Mouse (Mus musculus) forebrain, embryonic 12.5 days (tissue): ENCODE measurements around the gene Bbs5. TPM values are rescaled to one million over a fixed set of nuclear protein-coding genes. Genes with fewer than 3 reads are reported as not detected.
"Not testable (repeated sequence)": the region's sequence is repeated elsewhere in the genome, so short reads cannot be mapped to it uniquely, and the experiment has no call there.

Experiments
- ATAC-seq: fragments of 200-750 bp; cut with Nextera tagmentation; 2 replicates; pipeline ENCODE4 v1.8.0; 2017; ENCODE audit warnings: moderate TSS enrichment; ENCODE audit not compliant: low FRiP score
- H3K27ac ChIP-seq: fragments of 300-500 bp; sonication (generic); 2 replicates; pipeline ENCODE4 v1.5.1; 2016; ENCODE audit warnings: mild to moderate bottlenecking
- H3K27me3 ChIP-seq: fragments of 300-500 bp; sonication (generic); 2 replicates; pipeline ENCODE4 v1.6.1; 2016; ENCODE audit warnings: mild to moderate bottlenecking
- H3K36me3 ChIP-seq: fragments of 300-500 bp; sonication (generic); replicated peaks from 2 replicates; pipeline ENCODE4 v1.6.1; 2016; ENCODE audit warnings: mild to moderate bottlenecking
- H3K4me1 ChIP-seq: fragments of 300-500 bp; sonication (generic); 2 replicates; pipeline ENCODE4 v1.6.1; 2016
- H3K4me2 ChIP-seq: fragments of 300-500 bp; sonication (generic); 2 replicates; pipeline ENCODE4 v1.6.1; 2016; ENCODE audit warnings: mild to moderate bottlenecking, moderate library complexity
- H3K4me3 ChIP-seq: fragments of 300-500 bp; sonication (generic); replicated peaks from 2 replicates; pipeline ENCODE4 v1.5.1; 2016; ENCODE audit warnings: mild to moderate bottlenecking
- H3K9ac ChIP-seq: fragments of 300-500 bp; sonication (generic); 2 replicates; pipeline ENCODE4 v1.6.1; 2016; ENCODE audit warnings: mild to moderate bottlenecking
- H3K9me3 ChIP-seq: fragments of 300-500 bp; sonication (generic); 2 replicates; pipeline ENCODE4 v1.6.1; 2016
- WGBS: fragments of 180-500 bp; shearing (Covaris S2); methylation state at CpG from one replicate; pipeline ENCODE4 v1.1.7; 2016; 5-methylcytosine and 5-hydroxymethylcytosine counted together
- polyA plus RNA-seq: library from polyadenylated mRNA; unstranded; fragments of >200 nt; fragmentation: Nextera tagmentation; extraction: Ambion mirVana; gene quantifications from 2 replicates; pipeline ENCODE4 v1.2.1, GENCODE M21; 2016

Gene Bbs5
- polyA plus RNA-seq, 1 experiment from 2014 or later = 15.9 TPM

- Histone ChIP-seq H3K4me2 (peak overlapping the region; percentile 49), H3K9ac (0 out of 2 replicates have a peak overlapping the region, but pooled peaks have one; percentile 38), H3K4me3 (peak overlapping the region; percentile 31), H3K27me3 (peaks cover 6% of the 10 kb centered on the region; the same call in 1 of the 2 replicates), H3K9me3 (no peaks in the 10 kb centered on the region), H3K36me3 (no peaks in the 10 kb centered on the region), H3K27ac (no peak overlapping the region), H3K4me1 (0 out of 2 replicates have a peak, but pooled peaks cover 3% of the 10 kb centered on the region)
- ATAC-seq = peak; percentile 46; the same call in 1 of the 2 replicates
- 12% methylated on average over 11 of the region's 11 CpGs for WGBS
These were observed 11.8 kb upstream of the Bbs5 start for GRCm38 (mm10) chr2:69635064-69635701.

- Histone ChIP-seq H3K27me3 (peaks cover 6% of the 10 kb centered on the region; the same call in 1 of the 2 replicates), H3K9ac (no peak overlapping the region), H3K36me3 (no peaks in the 10 kb centered on the region), H3K4me3 (no peak overlapping the region), H3K4me1 (0 out of 2 replicates have a peak, but pooled peaks cover 3% of the 10 kb centered on the region), H3K27ac (no peak overlapping the region), H3K4me2 (no peak overlapping the region), H3K9me3 (no peaks in the 10 kb centered on the region)
- no peak for ATAC-seq
- WGBS = 64% methylated on average over 6 of the region's 6 CpGs
These were observed 11.2 kb upstream of the Bbs5 start for GRCm38 (mm10) chr2:69635807-69636206.

- H3K36me3 ChIP-seq, H3K27me3 ChIP-seq, H3K9ac ChIP-seq, H3K9me3 ChIP-seq, H3K27ac ChIP-seq, H3K4me3 ChIP-seq, ATAC-seq, H3K4me2 ChIP-seq, H3K4me1 ChIP-seq: not testable (repeated sequence)
- WGBS = 74% methylated on average over 7 of the region's 7 CpGs
These were observed 9.0 kb upstream of the Bbs5 start for GRCm38 (mm10) chr2:69637989-69638388.

GRCm38 (mm10) chr2:69640100-69640499, 6.9 kb upstream of the Bbs5 start:
- no peaks in the 10 kb centered on the region for H3K27me3 ChIP-seq
- no peak overlapping the region for H3K27ac ChIP-seq
- 0 out of 2 replicates have a peak, but pooled peaks cover 3% of the 10 kb centered on the region for H3K4me1 ChIP-seq
- WGBS = 45% methylated on average over 10 of the region's 10 CpGs
- no peak overlapping the region for H3K9ac ChIP-seq
- no peak overlapping the region for H3K4me2 ChIP-seq
- ATAC-seq = 0 out of 2 replicates have a peak, but pooled peaks have one; percentile 49
- no peaks in the 10 kb centered on the region for H3K36me3 ChIP-seq
- H3K4me3 ChIP-seq = no peak overlapping the region
- no peaks in the 10 kb centered on the region for H3K9me3 ChIP-seq

- Histone ChIP-seq H3K9me3 (no peaks in the 10 kb centered on the region), H3K36me3 (no peaks in the 10 kb centered on the region), H3K9ac (no peak overlapping the region), H3K4me2 (no peak overlapping the region), H3K4me3 (no peak overlapping the region), H3K27me3 (no peaks in the 10 kb centered on the region), H3K4me1 (peaks cover 10% of the 10 kb centered on the region), H3K27ac (no peak overlapping the region)
- WGBS = 93% methylated on average over 11 of the region's 11 CpGs
- ATAC-seq = no peak
These were observed 1.9 kb upstream of the Bbs5 start for GRCm38 (mm10) chr2:69644968-69645617.

GRCm38 (mm10) chr2:69649716-69650115, 2.7 kb downstream of the Bbs5 start:
- no peaks in the 10 kb centered on the region for H3K9me3 ChIP-seq
- H3K27me3 ChIP-seq = no peaks in the 10 kb centered on the region
- H3K4me2 ChIP-seq = no peak overlapping the region
- peaks cover 9% of the 10 kb centered on the region for H3K4me1 ChIP-seq
- 73% methylated on average over 5 of the region's 5 CpGs for WGBS
- no peak overlapping the region for H3K9ac ChIP-seq
- no peak for ATAC-seq
- H3K27ac ChIP-seq = no peak overlapping the region
- peaks cover 9% of the 10 kb centered on the region for H3K36me3 ChIP-seq
- no peak overlapping the region for H3K4me3 ChIP-seq

GRCm38 (mm10) chr2:69659326-69659725, 12.4 kb downstream of the Bbs5 start:
- Histone ChIP-seq H3K9me3 (no peaks in the 10 kb centered on the region), H3K4me1 (no peaks in the 10 kb centered on the region), H3K27me3 (no peaks in the 10 kb centered on the region), H3K36me3 (peaks cover 30% of the 10 kb centered on the region), H3K4me2 (no peak overlapping the region), H3K4me3 (no peak overlapping the region), H3K27ac (no peak overlapping the region), H3K9ac (no peak overlapping the region)
- 95% methylated on average over 4 of the region's 4 CpGs for WGBS
- ATAC-seq = no peak

- Histone ChIP-seq H3K27me3 (no peaks in the 10 kb centered on the region), H3K9ac (no peak overlapping the region), H3K27ac (no peak overlapping the region), H3K36me3 (peaks cover 17% of the 10 kb centered on the region), H3K9me3 (no peaks in the 10 kb centered on the region), H3K4me2 (no peak overlapping the region), H3K4me3 (no peak overlapping the region), H3K4me1 (no peaks in the 10 kb centered on the region)
- 84% methylated on average over 13 of the region's 13 CpGs for WGBS
- no peak for ATAC-seq
These were observed 17.0 kb downstream of the Bbs5 start for GRCm38 (mm10) chr2:69663827-69664476.

GRCm38 (mm10) chr2:69667656-69668055, 20.7 kb downstream of the Bbs5 start:
- Histone ChIP-seq H3K36me3 (peaks cover 17% of the 10 kb centered on the region), H3K4me3 (no peak overlapping the region), H3K27me3 (no peaks in the 10 kb centered on the region), H3K4me2 (no peak overlapping the region), H3K4me1 (0 out of 2 replicates have a peak, but pooled peaks cover 3% of the 10 kb centered on the region), H3K27ac (no peak overlapping the region), H3K9ac (no peak overlapping the region), H3K9me3 (no peaks in the 10 kb centered on the region)
- ATAC-seq = no peak
- WGBS = 92% methylated on average over 4 of the region's 4 CpGs

GRCm38 (mm10) chr2:69668414-69668813, 21.4 kb downstream of the Bbs5 start:
- Histone ChIP-seq H3K36me3 (peaks cover 14% of the 10 kb centered on the region), H3K4me2 (no peak overlapping the region), H3K9ac (no peak overlapping the region), H3K9me3 (no peaks in the 10 kb centered on the region), H3K4me1 (0 out of 2 replicates have a peak, but pooled peaks cover 3% of the 10 kb centered on the region), H3K27me3 (no peaks in the 10 kb centered on the region), H3K27ac (no peak overlapping the region), H3K4me3 (no peak overlapping the region)
- 68% methylated on average over 6 of the region's 6 CpGs for whole genome bisulfite sequencing
- no peak for ATAC-seq

GRCm38 (mm10) chr2:69669853-69670252, 22.9 kb downstream of the Bbs5 start, which contains the start of gene Klhl41:
TSS of gene Klhl41 (plus strand) at chr2:69670120.
- Histone ChIP-seq H3K27me3 (no peaks in the 10 kb centered on the region), H3K4me3 (no peak within 1 kb of the TSS), H3K9ac (no peak within 1 kb of the TSS), H3K36me3 (0 out of 2 replicates have a peak, but pooled peaks cover 4% of the 10 kb centered on the region), H3K9me3 (no peaks in the 10 kb centered on the region), H3K4me1 (0 out of 2 replicates have a peak, but pooled peaks cover 3% of the 10 kb centered on the region), H3K4me2 (no peak within 1 kb of the TSS), H3K27ac (no peak within 1 kb of the TSS)
- WGBS = 86% methylated on average over 9 of the region's 9 CpGs
- no peak for ATAC-seq

- Histone ChIP-seq H3K9me3 (no peaks in the 10 kb centered on the region), H3K4me3 (no peak overlapping the region), H3K9ac (no peak overlapping the region), H3K4me1 (0 out of 2 replicates have a peak, but pooled peaks cover 3% of the 10 kb centered on the region), H3K36me3 (no peaks in the 10 kb centered on the region), H3K27me3 (no peaks in the 10 kb centered on the region), H3K27ac (no peak overlapping the region), H3K4me2 (no peak overlapping the region)
- WGBS = 84% methylated on average over 5 of the region's 5 CpGs
- ATAC-seq = no peak
These were observed 26.8 kb downstream of the Bbs5 start for GRCm38 (mm10) chr2:69673723-69674122.
